Mouse (Mus musculus): Measurements from ENCODE around the gene Tspan14. TPM values are rescaled to one million over a fixed set of nuclear protein-coding genes. Genes with fewer than 3 reads are reported as not detected.

Tspan14 gene
- polyA plus RNA-seq, 1 experiment from 2014 or later, result 77.3 TPM

DNA sequence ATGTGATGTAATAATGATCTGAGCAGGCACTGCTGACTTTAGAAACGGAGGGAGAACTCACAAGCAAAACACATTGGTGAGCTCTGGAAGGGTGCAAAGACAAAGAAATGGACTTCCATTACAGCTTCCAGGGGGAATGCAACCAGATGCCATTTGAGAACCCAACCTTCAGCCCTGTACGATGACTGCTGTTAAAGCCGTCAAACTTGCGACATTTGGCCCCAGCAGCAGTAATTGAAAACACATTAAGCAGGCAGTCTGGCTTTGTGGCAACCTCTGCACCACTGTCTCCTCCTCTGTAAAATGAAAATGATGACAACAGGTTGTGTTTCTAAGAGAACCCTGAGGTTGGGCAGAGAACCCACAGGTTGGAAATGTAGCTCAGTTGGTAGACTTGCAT lies 34.2 kb upstream of the Tspan14 start:
- TF ChIP-seq CTCF (IDR thresholded peaks at IDR 0.05) (no peak), EP300 (IDR thresholded peaks at IDR 0.05) (no peak)
- H3K27me3 ChIP-seq (replicated peaks; ENCODE audit: insufficient read depth, low read length), result no peaks in the 10 kb centered on the region
- H3K4me1 ChIP-seq (ENCODE audit: insufficient read depth, low read depth, low read length), result peaks cover under 1% of the 10 kb centered on the region; the same call in 1 of the 2 replicates
- H3K36me3 ChIP-seq (ENCODE audit: insufficient read depth, low read length), result no peaks in the 10 kb centered on the region
- no peak overlapping the region for H3K4me3 ChIP-seq (ENCODE audit: low read depth, low read length)
- no peak overlapping the region for H3K4me2 ChIP-seq (replicated peaks; ENCODE audit: low read depth, low read length)
- H3K27ac ChIP-seq (ENCODE audit: low read length), result no peak overlapping the region
- H3K9ac ChIP-seq (replicated peaks; ENCODE audit: low read depth), result no peak overlapping the region
- no peak for ATAC-seq
- no peaks in the 10 kb centered on the region for H3K9me3 ChIP-seq (ENCODE audit: low read length)
- DNase-seq (ENCODE audit: low spot score), result no peak
- WGBS, result 70% methylated on average over 4 of the region's 4 CpGs

DNA sequence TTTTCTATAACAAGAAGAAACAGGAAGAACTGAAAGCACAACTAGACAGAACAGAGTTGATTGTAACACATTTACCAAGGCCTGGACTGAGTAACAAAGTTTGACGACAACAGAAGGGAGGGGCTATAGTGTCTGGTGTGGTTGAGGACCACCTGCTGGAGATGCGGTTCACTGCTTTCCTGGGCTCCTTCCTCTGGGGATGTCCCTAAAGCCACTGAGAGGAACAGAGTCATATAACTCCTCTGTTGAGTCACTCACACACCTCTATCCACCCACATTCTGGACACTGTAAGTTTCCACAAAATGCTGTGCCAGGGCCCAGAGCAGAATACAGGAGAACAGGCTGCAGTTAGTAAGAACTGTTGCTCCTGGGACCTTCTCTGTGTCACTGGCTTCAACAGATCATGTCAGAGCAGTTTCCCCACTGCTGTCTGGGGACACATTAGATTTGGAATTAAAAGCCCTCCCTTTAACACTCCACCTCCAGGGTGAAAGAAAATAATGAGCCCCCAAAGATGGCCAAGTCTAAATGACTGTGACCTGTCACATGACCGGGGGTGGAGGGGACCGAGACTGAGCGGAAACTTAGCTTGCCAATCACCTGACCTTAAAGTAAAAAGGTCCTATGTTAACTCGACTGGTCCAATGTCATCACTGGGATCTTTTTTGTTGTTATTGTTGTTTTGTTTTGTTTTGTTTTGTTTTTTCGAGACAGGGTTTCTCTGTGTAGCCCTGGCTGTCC lies 33.5 kb upstream of the Tspan14 start:
- no peak overlapping the region for H3K9ac ChIP-seq (replicated peaks; ENCODE audit: low read depth)
- 82% methylated on average over 7 of the region's 7 CpGs for WGBS
- H3K4me2 ChIP-seq (replicated peaks; ENCODE audit: low read depth, low read length), result no peak overlapping the region
- no peak overlapping the region for H3K4me3 ChIP-seq (ENCODE audit: low read depth, low read length)
- no peaks in the 10 kb centered on the region for H3K36me3 ChIP-seq (ENCODE audit: insufficient read depth, low read length)
- H3K4me1 ChIP-seq (ENCODE audit: insufficient read depth, low read depth, low read length), result peaks cover 3% of the 10 kb centered on the region; the same call in 1 of the 2 replicates
- no peak for TF ChIP-seq CTCF (IDR thresholded peaks at IDR 0.05)
- no peak for TF ChIP-seq EP300 (IDR thresholded peaks at IDR 0.05)
- no peaks in the 10 kb centered on the region for H3K9me3 ChIP-seq (ENCODE audit: low read length)
- ATAC-seq, result no peak
- H3K27ac ChIP-seq (ENCODE audit: low read length), result no peak overlapping the region
- no peaks in the 10 kb centered on the region for H3K27me3 ChIP-seq (replicated peaks; ENCODE audit: insufficient read depth, low read length)
- DNase-seq (ENCODE audit: low spot score), result no peak

DNA sequence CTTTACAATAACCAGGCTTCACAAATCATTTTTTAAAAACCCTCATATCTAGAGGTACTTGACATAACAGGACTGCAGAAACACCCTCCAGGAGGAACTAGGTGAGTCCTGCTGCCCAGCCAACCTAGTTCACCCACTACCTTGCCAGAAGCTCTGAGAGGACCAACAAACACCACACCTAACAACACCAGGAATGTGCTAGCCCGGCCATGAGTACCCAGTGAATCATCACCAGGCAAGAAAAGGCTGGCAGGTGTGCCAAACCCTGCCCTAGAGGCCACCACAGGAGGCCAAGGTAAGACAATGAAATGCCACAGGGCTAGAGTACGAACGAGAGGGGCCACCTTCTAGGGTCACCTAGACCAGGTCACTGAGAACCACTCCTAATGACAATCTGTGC lies 29.6 kb upstream of the Tspan14 start:
- ATAC-seq (peak; percentile 79), DNase-seq (ENCODE audit: low spot score) (peak; percentile 73)
- Histone ChIP-seq H3K36me3 (ENCODE audit: insufficient read depth, low read length) (no peaks in the 10 kb centered on the region), H3K4me2 (replicated peaks; ENCODE audit: low read depth, low read length) (no peak overlapping the region), H3K9me3 (ENCODE audit: low read length) (no peaks in the 10 kb centered on the region), H3K27me3 (replicated peaks; ENCODE audit: insufficient read depth, low read length) (no peaks in the 10 kb centered on the region), H3K4me3 (ENCODE audit: low read depth, low read length) (no peak overlapping the region), H3K9ac (replicated peaks; ENCODE audit: low read depth) (no peak overlapping the region), H3K4me1 (ENCODE audit: insufficient read depth, low read depth, low read length) (peaks cover 3% of the 10 kb centered on the region; the same call in 1 of the 2 replicates), H3K27ac (ENCODE audit: low read length) (0 out of 2 replicates have a peak overlapping the region, but pooled peaks have one; percentile 38)
- WGBS, result 64% methylated on average over 3 of the region's 3 CpGs
- TF ChIP-seq EP300 (IDR thresholded peaks at IDR 0.05) (peak; percentile 49; the same call in 1 of the 2 replicates), CTCF (IDR thresholded peaks at IDR 0.05) (no peak)

DNA sequence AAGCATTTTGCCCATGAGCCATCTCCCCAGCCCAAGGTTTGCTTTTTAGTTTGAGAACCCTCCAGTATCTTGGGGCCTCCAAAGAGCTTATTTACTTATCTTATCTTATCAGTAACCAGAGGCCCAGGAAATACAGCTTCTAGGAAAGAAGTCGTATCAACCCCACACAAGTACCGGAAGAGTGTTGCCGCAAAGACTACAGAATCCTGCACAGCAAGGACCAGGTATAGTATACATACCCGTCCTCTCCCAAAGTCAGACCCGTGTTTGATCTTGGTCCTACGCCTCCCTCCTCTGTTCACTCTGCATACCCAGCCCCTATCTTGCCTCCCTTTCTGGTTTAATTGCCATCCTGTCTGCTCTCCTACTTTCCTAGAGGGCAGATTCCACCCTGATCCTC lies 25.9 kb upstream of the Tspan14 start:
- TF ChIP-seq EP300 (IDR thresholded peaks at IDR 0.05) (no peak), CTCF (IDR thresholded peaks at IDR 0.05) (no peak)
- H3K4me1 ChIP-seq (ENCODE audit: insufficient read depth, low read depth, low read length), result peaks cover 3% of the 10 kb centered on the region; the same call in 1 of the 2 replicates
- H3K36me3 ChIP-seq (ENCODE audit: insufficient read depth, low read length), result no peaks in the 10 kb centered on the region
- ATAC-seq, result peak; percentile 15; the same call in 1 of the 2 replicates
- no peak overlapping the region for H3K4me3 ChIP-seq (ENCODE audit: low read depth, low read length)
- H3K27ac ChIP-seq (ENCODE audit: low read length), result no peak overlapping the region
- H3K4me2 ChIP-seq (replicated peaks; ENCODE audit: low read depth, low read length), result no peak overlapping the region
- no peak overlapping the region for H3K9ac ChIP-seq (replicated peaks; ENCODE audit: low read depth)
- H3K27me3 ChIP-seq (replicated peaks; ENCODE audit: insufficient read depth, low read length), result no peaks in the 10 kb centered on the region
- H3K9me3 ChIP-seq (ENCODE audit: low read length), result no peaks in the 10 kb centered on the region
- 34% methylated on average over 6 of the region's 6 CpGs for WGBS
- no peak for DNase-seq (ENCODE audit: low spot score)

DNA sequence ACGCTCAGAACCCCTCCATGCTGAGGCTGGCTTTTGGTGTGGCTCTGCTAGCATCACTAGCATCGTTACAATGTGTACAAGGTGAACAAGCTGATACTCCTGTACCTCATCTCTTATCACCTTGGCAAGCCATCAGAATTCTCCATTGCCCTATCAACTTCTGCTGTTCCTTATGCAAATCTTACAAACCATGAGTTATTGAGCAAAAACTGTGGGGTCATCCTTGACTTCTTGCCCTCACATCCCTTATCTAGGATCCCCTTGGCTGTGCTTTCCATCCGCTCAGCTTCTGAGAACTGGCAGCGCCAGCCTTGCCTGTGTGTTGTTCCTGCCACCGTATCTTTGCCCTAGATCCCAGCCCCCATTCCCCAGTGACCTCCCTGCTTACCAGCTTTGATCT lies 22.2 kb upstream of the Tspan14 start:
- H3K9me3 ChIP-seq (ENCODE audit: low read length), result no peaks in the 10 kb centered on the region
- ATAC-seq, result no peak
- WGBS, result 84% methylated on average over 5 of the region's 5 CpGs
- H3K27ac ChIP-seq (ENCODE audit: low read length), result no peak overlapping the region
- H3K36me3 ChIP-seq (ENCODE audit: insufficient read depth, low read length), result no peaks in the 10 kb centered on the region
- DNase-seq (ENCODE audit: low spot score), result no peak
- TF ChIP-seq EP300 (IDR thresholded peaks at IDR 0.05) (no peak), CTCF (IDR thresholded peaks at IDR 0.05) (no peak)
- H3K4me1 ChIP-seq (ENCODE audit: insufficient read depth, low read depth, low read length), result no peaks in the 10 kb centered on the region
- H3K27me3 ChIP-seq (replicated peaks; ENCODE audit: insufficient read depth, low read length), result no peaks in the 10 kb centered on the region
- no peak overlapping the region for H3K4me2 ChIP-seq (replicated peaks; ENCODE audit: low read depth, low read length)
- no peak overlapping the region for H3K4me3 ChIP-seq (ENCODE audit: low read depth, low read length)
- H3K9ac ChIP-seq (replicated peaks; ENCODE audit: low read depth), result no peak overlapping the region

DNA sequence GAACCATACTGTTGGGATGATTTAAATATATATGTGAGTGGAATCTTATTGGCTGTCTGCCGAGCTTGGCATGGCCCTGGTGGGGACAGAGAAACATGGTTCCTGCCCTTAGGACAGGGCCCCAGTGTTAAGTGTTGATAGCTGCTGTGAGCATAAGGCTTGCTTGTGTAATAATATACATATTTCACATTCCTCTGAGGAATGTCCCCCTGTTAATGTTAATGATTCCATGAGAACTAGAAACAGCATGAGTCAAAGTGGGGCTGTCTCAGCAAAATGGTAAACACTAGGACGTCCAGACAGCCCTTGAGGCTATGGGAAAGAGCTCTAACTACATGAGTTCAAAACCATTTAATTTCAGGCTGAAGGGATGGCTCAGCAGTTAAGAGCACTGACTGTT lies 20.6 kb upstream of the Tspan14 start:
- peak; percentile 61 for DNase-seq (ENCODE audit: low spot score)
- ATAC-seq, result peak; percentile 77
- Histone ChIP-seq H3K4me1 (ENCODE audit: insufficient read depth, low read depth, low read length) (no peaks in the 10 kb centered on the region), H3K9me3 (ENCODE audit: low read length) (no peaks in the 10 kb centered on the region), H3K27me3 (replicated peaks; ENCODE audit: insufficient read depth, low read length) (no peaks in the 10 kb centered on the region), H3K36me3 (ENCODE audit: insufficient read depth, low read length) (no peaks in the 10 kb centered on the region), H3K4me2 (replicated peaks; ENCODE audit: low read depth, low read length) (no peak overlapping the region), H3K27ac (ENCODE audit: low read length) (no peak overlapping the region), H3K9ac (replicated peaks; ENCODE audit: low read depth) (no peak overlapping the region), H3K4me3 (ENCODE audit: low read depth, low read length) (no peak overlapping the region)
- WGBS, result 54% methylated on average over 2 of the region's 2 CpGs
- no peak for TF ChIP-seq CTCF (IDR thresholded peaks at IDR 0.05)
- peak; percentile 60 for TF ChIP-seq EP300 (IDR thresholded peaks at IDR 0.05)
